Mouse (Mus musculus) adrenal gland, adult (tissue): ENCODE results near the gene Tat.
A peak's percentile ranks its signal among the peaks of the same experiment; 100 is the strongest.

ENCODE experiments used
- DNase-seq, 2 experiments: peaks; one replicate each; pipeline ENCODE4 v3.0.0; 2022 to 2023; ENCODE audit warnings: low spot score in 1 of 2; ENCODE audit not compliant: inconsistent age in 2 of 2

Tat gene

DNA sequence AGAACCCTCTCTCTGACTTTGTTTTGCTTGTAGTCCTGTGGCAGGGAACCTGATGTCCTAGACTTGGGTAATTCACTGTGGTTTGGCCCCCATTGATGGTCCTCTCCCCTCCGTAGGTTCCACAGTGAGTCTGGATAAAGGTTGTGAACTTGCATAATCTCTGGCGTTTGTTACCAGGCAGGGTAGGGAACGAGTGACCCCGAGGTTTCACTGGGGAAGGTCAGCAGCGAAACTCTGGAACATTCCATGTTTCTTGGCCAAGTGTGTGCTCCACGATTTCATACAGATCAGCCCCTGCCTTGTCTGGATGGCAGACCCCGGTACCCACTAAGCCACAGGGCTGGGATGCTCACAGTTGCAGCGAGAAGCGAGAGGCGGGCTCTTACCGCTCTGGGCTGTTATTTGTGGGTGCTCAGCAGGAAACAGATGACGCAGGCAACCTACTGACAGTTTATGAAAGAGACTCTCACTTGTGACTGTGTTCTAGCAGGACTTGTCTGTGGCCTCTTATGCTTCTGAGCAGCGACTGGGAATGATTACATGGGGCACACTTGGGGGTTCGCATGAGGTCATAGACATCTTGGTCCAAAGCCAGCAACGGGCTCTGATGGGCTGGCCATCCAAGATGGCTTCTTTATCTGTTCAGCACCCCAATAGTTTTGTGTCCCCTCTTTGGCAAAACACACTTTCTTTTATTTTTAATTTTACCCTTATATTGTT lies 7.7 kb upstream of the Tat start:
- DNase-seq = no peak

DNA sequence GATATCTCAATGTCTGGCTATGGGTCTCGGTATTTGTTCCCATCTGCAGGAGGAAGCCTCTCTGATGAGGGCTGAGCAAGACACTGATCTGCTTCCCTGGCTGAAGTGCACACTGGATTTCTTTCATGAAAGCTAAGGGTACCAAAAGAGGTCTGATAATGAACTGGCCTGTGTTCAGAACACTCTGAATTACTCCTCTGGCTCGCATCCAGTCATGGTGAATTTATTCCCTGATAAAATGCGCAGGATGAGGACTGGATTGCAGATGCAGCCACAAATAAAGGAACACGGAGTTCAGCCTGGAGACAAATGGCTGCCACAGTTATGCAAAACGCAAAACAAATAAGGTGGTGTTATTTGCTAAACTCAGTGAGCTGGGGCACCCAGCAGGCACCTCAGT lies 6.3 kb upstream of the Tat start:
- peak; percentile 65 to 75 for DNase-seq

DNA sequence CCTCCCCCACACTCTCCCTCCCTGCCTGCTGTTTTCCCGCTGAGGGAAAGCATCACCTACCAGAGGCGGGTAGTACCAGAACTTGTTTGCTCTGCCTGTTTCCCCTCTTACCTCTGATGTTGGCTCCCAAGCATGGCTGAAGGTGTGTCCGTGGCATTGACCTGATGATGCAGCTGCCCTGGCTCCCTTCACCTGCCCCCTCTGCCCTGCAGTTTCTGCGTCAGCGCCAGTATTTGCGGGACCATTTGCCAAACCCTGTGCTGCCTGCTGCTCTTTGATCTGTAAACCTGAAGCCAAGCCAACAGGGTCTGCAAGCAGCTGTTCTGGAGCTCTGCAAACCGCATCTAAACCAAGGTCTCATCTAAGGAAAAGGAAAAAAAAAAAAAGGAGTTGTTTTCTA lies 3.9 kb upstream of the Tat start:
- peak; percentile 50 to 55 for DNase-seq

DNA sequence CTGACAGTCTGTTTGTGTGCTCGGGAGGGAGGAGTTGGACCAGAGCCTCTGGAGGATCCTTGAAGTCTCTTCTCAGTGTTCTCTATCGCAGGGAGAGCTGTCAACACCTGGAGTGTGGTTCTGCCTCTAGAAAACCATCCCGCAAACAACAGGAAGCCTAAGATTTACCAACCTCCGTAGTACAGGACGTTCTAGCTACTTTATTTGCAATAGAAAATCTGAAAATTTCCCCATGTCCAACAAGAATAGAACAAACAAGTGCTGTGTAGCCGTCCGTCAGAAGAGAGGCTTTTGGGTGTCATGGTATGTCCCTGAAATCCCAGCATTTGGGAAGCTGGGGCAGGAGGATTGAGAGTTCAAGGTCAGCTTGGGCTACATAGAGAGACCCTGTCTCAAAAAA lies 2.5 kb upstream of the Tat start:
- peak in 1 of 2 experiments; percentile 30 for DNase-seq

DNA sequence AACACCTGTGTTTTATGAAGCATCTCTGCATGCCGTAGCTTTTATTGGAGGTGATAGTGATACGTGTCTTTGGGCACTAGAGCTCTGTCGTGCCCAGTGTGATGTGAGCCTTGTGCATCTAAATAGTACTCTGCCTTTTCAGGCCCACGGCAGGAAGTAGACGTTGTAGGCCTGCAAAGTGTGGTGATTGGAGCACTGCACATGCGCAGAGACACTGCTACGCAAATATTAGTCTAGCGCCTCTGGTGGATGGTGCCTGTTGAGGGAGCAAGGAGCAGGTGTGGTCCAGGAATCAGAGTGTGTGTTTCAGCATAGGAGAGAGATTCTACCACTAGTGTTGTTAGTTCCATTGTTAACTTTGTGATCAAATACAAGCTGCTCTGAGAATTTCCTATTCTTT lies 1.1 kb upstream of the Tat start:
- no peak for DNase-seq

DNA sequence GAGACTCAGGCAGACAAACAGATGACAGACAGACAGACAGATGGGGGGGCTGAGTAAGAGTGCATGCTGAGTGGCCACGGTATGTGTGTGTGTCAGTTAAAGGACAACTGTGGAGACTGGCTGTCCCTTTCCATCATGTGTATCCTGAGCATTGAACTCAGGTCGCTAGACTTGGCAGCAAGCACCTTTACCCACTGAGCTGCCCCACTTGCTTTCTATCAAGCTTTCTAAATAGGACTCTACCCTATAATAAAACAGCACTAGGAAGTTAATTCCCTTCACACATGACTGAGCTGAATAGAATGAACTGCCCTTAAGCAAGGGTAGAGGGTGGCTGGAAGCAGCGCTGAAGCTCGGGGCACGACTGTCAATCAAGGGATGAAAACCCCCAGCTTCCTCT lies 1.9 kb downstream of the Tat start:
- no peak for DNase-seq

DNA sequence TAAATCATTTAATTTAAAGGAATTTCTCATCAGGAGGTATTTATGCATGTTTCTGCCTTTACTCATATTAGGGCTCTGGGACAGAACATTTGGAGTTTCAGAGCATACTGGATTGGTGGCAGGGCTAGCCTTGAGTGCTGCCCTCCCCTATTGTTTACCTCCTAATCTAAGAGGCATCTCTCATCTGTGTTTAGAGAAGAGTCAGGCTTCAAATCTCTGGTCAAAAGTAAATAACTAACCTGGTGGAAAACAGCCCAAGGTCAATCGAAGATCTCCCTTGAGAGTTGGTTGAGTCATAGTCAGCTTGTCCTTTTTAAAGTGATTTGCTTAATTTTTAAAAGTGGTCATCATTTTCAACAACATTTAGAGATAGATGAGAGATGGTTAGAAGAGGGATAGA lies 2.7 kb downstream of the Tat start:
- peak in 1 of 2 experiments; percentile 60 for DNase-seq

DNA sequence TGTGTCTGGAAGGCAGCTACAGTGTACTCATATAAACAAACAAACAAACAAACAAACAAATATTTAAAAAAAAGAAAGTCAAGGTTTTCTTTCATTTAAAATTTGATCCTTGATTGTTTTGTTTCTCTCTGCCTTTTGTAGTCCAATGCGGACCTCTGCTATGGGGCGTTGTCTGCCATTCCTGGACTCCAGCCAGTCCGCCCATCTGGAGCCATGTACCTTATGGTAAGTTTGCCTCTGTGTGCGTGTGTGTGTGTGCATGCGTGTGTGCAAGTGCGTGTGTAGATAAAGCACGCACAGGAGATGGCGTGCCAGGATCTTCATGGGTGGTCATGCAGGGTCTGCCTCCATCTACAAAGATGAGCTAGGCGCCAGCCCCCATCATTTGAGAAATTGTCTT lies 7.1 kb downstream of the Tat start:
- DNase-seq = no peak

DNA sequence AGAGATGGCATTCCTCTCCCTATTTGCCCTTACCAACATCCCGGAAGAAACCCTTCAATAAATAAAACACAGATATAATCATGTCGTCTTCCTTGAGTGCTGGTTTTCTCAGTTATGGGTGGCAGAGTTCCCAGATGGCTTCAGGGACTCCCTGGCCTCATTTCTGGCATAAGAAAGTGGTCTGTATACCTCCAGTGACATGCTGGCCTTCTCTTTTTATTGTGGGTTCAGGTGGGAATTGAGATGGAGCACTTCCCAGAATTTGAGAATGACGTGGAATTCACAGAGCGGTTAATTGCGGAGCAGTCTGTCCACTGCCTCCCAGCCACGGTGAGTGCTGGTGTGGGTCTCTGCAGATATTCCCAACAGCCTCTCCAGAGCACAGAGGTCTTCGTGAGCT lies 7.8 kb downstream of the Tat start:
- no peak for DNase-seq

DNA sequence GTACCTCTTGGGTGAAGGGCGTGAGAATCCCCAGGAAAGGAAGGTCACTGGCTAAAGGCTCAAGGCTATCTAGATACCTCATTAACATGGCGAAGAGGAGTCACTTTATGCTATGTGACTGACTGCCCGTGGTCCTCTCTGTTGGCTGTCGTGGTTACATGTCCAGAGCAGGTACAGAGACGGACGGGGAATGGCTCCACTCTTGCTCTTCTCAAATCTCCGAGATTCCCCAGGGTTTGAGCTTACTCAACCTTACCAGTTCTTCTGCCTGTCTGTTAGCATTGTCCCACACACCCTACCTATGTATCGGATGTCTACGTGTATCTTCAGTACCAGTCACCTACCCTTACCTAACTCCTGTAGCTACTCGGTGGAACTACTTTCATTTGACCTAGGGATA lies 9.7 kb downstream of the Tat start:
- DNase-seq = no peak

DNA sequence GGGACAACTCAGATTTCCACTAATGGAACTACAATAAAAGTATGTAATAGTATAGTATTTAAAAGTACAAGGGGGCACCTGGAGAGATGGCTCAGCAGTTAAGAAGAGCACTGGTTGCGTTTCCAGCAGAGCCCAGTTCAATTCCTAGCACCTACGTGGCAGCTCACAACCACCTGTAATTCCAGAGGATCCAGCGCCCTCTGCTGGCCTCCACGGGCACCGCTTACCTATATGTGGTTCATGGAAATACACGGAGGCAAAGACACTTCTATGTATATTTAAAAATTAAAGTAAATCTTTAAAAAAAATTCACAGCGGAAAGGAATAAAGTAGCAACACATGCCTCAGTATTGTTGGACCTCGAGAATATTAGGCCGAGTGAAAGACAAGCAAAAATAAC lies 12.7 kb downstream of the Tat start:
- peak; percentile 17 to 68 for DNase-seq

DNA sequence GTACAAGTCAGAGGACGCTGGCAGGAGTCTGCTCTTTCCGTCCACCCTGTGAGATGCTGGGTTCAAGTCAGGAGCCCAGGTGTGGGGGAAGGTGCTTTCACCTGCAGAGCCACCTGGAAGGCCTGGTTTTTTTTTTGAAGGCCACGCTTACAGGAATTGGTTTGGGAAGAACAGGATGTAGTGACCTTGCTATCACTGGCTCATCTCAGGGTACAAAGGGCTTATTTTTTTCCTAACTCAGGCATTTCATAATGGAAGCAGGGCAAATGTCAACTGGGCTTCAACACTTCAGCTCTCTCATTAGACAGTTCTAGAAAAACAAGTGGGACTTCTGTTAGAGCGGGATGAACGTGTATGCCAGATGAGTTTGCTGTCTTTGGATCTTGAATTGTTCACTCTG lies 14.1 kb downstream of the Tat start:
- DNase-seq = no peak

DNA sequence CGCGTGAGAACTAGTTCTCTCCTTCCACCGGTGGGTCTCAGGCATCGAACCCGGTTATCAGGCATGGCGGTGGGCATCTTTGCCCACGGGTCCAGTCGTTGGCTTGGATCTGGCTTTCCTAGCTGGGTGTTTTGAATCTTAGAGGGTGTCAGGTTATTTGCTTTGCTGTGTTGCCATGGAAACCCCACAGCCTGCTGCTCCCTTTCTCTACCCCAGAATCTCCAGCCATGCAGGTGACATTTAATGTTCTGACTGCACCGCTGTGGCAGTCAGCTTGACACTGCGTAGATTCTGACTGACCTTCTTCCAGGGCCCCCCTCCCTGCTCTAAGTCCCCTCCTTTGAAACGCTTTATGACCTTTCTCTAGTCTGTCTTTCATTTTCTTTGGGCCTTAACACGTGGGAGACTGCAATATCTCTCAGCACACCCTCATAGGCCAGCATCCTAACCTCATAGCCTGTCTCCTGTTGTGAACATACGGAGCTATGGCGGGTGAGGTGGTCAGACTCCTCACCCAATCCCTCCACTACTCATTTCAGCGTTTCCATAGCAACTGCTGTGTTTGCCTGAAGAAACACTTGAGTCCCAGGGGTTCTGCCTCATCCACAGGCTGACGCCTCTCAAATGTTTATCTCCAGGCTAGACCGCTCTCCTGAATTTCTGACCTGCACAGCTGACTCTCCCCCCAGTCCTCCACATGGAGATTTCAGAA lies 16.2 kb downstream of the Tat start:
- DNase-seq = no peak

DNA sequence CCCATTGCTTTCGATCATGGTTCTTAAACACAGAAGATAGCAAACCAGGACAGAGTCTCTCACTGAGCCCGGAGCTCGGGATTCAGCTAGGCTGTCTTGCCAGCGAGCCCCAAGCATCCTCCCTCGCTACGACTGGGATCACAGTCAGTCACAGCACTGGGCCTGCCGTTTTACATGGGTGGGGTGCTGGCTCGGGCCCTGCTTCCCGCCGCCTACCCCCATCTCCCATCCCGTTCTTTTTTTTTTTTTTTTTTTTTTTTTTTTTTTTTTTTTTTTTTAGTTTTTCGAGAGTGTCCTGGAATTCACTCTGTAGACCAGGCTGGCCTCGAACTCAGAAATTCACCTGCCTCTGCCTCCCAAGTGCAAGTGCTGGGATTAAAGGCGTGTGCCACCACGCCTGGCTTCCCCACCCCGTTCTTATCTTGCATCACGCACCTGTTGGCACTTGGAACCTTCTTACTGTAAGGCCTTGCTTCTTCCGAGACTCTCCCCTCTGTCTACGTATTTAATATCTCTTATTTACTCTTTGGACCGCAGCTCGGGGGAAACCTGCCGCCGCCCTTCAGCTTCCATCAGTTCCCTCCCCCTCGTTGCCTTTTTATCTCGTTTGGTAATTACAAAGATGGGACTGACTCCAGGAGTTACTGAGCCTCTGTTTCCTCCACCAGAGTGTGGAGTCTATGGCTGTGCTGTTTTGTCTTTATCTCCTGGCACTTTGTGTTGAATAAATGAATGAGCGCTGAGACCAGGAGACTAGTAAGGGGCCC lies 18.2 kb downstream of the Tat start:
- no peak for DNase-seq

DNA sequence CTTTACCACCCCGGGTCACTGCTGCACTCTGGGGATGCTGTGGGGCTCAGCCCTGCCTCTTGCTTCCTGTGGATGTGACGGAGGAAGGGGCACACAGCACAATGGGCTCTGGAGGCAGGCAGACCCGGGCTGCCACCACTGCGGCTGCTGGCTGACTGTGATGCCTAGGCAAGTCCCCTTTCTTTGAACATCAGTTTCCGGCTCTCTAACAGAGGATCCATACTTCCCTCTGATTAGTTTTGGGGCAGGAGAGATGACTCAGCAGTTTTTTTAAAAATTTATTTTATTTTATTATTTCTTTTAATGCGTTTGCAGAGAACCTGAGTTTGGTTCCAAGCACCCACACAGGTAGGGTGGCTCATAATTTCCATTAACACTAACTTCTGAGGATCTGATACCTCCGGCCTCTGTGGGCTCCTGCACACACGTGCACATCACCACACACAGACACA lies 18.8 kb downstream of the Tat start:
- DNase-seq = no peak

DNA sequence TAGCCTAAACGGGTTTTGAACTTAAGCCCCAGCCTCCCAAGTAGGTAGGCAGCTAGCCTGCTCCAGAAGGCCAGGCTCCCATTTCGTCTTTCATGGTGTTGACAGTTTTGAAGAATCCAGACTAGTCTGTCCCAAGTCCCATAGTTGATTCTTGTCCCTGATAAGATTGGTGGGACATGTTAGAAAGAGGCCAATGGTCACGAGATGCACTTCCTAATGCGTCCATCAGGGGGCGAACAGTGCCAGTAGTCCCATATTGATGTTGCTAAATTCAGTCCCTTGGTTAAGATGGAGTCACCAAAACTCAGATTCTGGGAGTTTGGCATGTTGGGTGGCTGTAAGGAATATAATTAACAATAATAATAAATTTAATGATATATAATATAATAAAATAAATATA lies 20.6 kb downstream of the Tat start:
- DNase-seq = peak; percentile 49 to 86

DNA sequence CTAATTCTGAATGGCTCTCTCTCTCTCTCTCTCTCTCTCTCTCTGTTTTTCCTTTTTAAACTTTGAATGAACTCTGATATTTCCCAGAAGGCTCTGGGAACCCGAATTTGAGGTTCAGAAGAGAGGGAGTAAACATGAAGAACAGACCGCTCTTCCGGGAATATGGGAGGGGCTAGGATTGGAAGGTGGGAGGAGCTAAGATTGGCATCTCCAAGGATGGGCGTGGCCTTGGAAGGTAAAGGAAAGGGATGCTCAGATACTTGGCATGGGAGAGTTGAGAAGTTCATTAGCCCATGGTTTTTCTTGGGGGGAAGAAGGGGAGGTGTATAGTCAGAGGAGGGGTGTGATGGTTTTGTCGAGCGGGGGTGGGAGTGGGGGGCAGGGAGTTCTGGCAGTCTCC lies 31.8 kb downstream of the Tat start:
- DNase-seq = no peak

DNA sequence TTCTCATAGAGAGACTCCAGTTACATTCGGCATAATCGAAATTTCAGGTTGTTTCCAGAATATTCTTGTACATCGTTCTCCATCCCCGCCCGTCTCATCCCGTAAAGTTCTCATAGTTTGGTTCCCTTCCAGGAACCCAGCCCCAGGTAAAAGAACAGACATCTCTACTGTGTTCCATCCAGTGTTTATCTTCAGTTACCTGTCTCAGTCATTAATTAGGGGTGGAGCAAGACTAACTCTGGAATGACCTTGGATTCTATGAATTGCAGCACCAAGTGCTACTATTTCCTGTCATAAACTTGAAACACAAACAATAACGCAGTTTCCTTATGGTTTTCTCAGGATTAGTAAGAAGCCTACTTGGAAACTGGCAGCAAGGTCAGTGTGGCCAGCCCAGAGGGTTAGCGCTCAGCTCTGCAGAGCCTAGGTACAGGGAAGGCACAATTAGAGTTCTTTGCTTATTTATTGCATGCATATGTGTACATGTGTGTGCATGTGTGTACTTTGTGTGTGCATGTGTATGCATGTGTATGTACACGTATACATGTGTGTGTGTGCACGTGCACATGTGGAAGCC lies 32.6 kb downstream of the Tat start:
- no peak for DNase-seq

DNA sequence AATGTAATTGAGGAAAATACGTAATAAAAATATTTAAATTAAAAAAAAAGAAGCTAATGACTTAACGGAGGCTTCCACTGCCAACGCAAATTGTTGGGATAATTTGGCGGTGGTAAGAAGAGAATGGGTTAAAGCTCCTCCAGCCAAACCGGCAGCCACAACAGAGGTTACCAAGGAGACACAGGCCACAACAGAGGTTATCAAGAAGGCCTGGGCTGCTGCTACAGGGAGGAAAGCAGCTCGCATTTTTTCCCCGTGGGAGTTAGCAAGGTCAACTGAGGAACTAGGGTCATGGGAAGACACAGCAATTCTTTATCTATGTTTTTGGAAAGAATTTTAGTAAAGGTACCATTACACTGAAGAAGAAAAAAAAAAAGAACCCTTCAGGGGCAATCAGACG lies 43.5 kb downstream of the Tat start:
- DNase-seq = peak in 1 of 2 experiments; percentile 29

DNA sequence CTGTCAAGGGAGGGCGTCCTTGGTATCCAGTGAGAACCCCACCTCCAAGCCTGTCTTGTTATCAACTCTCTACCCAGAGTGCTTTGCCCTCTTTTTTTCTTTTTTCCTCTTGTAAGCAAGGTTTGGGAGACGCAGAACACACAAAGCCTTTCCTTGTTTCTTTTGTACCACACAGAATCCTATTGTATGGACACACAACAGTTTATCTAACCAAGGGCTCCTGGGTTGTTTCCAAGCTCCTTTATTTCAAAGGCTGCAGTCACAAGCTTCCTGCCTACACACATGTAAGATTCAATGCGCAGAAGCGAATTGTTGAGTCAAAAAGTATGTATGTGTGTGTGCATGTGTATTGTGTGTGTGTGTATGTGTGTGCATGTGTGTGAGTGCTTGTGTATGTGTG lies 44.1 kb downstream of the Tat start:
- no peak for DNase-seq

DNA sequence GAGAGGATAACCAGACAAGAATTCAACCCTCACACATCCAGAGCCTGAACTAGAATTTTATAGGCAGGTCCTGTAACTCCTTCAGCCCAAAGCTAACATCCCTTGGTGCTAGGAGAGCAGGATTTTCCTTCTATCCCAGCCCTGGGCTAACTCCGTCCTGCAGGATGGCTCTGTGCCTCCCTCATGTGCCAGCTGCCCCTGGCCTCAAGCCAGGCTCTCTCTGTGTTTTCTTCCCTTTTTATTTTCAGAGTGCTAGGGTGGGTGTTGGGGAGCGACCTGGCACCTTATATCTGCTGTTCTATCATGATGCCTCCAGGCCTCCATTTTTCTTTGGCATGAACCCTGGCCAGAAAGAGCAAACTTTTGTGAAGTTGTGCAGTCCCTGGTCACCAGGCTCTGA lies 45.9 kb downstream of the Tat start:
- peak in 1 of 2 experiments; percentile 31 for DNase-seq

DNA sequence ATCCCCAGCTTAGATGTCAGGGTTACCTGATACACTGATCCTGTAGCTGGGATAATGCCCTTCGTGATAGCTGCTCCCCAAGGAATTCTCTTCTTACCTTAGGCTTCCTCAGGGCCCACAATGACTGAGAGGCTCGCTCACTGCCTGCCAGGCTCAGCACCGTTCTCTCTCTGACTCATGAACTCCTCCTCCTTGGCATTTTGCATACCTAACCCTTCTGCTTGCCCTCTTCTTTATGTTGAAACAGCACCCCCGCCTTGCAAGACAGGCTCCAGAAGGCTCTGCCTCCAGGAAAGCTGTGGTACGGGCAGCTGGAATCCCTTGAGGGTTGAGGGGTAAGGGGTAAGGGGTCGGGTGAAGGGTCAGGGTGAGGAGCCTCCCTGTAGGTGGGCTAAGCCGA lies 49.0 kb downstream of the Tat start:
- DNase-seq = no peak
